Mouse (Mus musculus): ENCODE results near the gene Gna15.

The Gna15 gene

GRCm38 (mm10) chr10:81523142-81523541 is 883 bp downstream of the Gna15 start:
- no peak for DNase-seq

GRCm38 (mm10) chr10:81519978-81520365 is 4.1 kb downstream of the Gna15 start:
- DNase-seq, result no peak

GRCm38 (mm10) chr10:81519227-81519977 is 4.6 kb downstream of the Gna15 start:
- no peak for DNase-seq

GRCm38 (mm10) chr10:81518546-81518945 is 5.5 kb downstream of the Gna15 start:
- peak; percentile 79 to 82 for DNase-seq

GRCm38 (mm10) chr10:81517227-81517626 is 6.8 kb downstream of the Gna15 start:
- no peak for DNase-seq

GRCm38 (mm10) chr10:81513798-81514197 is 10.2 kb downstream of the Gna15 start:
- no peak for DNase-seq

- no peak for DNase-seq
Measured at GRCm38 (mm10) chr10:81510246-81510810, 13.7 kb downstream of the Gna15 start.

- DNase-seq, result no peak
Measured at GRCm38 (mm10) chr10:81507691-81508489, 16.1 kb downstream of the Gna15 start.

- DNase-seq, result no peak
Measured at GRCm38 (mm10) chr10:81507095-81507494, 16.9 kb downstream of the Gna15 start.

- no peak for DNase-seq
Measured at GRCm38 (mm10) chr10:81505016-81505664, 18.9 kb downstream of the Gna15 start.

GRCm38 (mm10) chr10:81502658-81503057 is 21.4 kb downstream of the Gna15 start:
- peak; percentile 86 to 91 for DNase-seq

GRCm38 (mm10) chr10:81501863-81502262 is 22.2 kb downstream of the Gna15 start:
- no peak for DNase-seq

GRCm38 (mm10) chr10:81500032-81500431 is 24.0 kb downstream of the Gna15 start, which contains the start of gene S1pr4:
S1pr4 (minus strand) TSS chr10:81500132.
- no peak for DNase-seq

GRCm38 (mm10) chr10:81499250-81499901 is 24.6 kb downstream of the Gna15 start:
- peak; percentile 82 to 89 for DNase-seq

GRCm38 (mm10) chr10:81498316-81499249 is 25.4 kb downstream of the Gna15 start:
- DNase-seq, result peak; percentile 35 to 56

- peak in 1 of 2 experiments; percentile 38 for DNase-seq
Measured at GRCm38 (mm10) chr10:81497401-81498270, 26.4 kb downstream of the Gna15 start.

- no peak for DNase-seq
Measured at GRCm38 (mm10) chr10:81496969-81497368, 27.1 kb downstream of the Gna15 start.

GRCm38 (mm10) chr10:81496264-81496901 is 27.6 kb downstream of the Gna15 start, which contains the start of gene Ncln:
Ncln (minus strand) TSS chr10:81496392.
- peak; percentile 97 to 98 for DNase-seq

- DNase-seq, result peak in 1 of 2 experiments; percentile 45
Measured at GRCm38 (mm10) chr10:81495616-81496263, 28.3 kb downstream of the Gna15 start.

Measured in thymus, postnatal 36 days (tissue).